Mouse (Mus musculus): Measurements from ENCODE around the gene Slc8a2.

Gene Slc8a2

GRCm38 (mm10) chr7:16125829-16126228 is 3.8 kb upstream of the Slc8a2 start:
- DNase-seq (ENCODE audit: low spot score): no peak

- no peak for DNase-seq (ENCODE audit: low spot score)
Observed at GRCm38 (mm10) chr7:16128344-16128743, 1.3 kb upstream of the Slc8a2 start.

- DNase-seq (ENCODE audit: low spot score): no peak
Observed at GRCm38 (mm10) chr7:16128899-16129298, 727 bp upstream of the Slc8a2 start.

GRCm38 (mm10) chr7:16129846-16130691 is 443 bp downstream of the Slc8a2 start:
- DNase-seq (ENCODE audit: low spot score): peak; percentile 55

- no peak for DNase-seq (ENCODE audit: low spot score)
Observed at GRCm38 (mm10) chr7:16130956-16131634, 1.5 kb downstream of the Slc8a2 start.

GRCm38 (mm10) chr7:16132161-16132581 is 2.5 kb downstream of the Slc8a2 start:
- peak; percentile 47 for DNase-seq (ENCODE audit: low spot score)

GRCm38 (mm10) chr7:16132926-16133325 is 3.3 kb downstream of the Slc8a2 start:
- no peak for DNase-seq (ENCODE audit: low spot score)

- no peak for DNase-seq (ENCODE audit: low spot score)
Observed at GRCm38 (mm10) chr7:16133691-16134090, 4.1 kb downstream of the Slc8a2 start.

GRCm38 (mm10) chr7:16134951-16135392 is 5.3 kb downstream of the Slc8a2 start:
- no peak for DNase-seq (ENCODE audit: low spot score)

GRCm38 (mm10) chr7:16146489-16147410 is 17.1 kb downstream of the Slc8a2 start:
- DNase-seq (ENCODE audit: low spot score): no peak

GRCm38 (mm10) chr7:16147643-16148042 is 18.0 kb downstream of the Slc8a2 start:
- DNase-seq (ENCODE audit: low spot score): peak; percentile 79

- no peak for DNase-seq (ENCODE audit: low spot score)
Observed at GRCm38 (mm10) chr7:16149241-16149640, 19.6 kb downstream of the Slc8a2 start.

GRCm38 (mm10) chr7:16150191-16151145 is 20.8 kb downstream of the Slc8a2 start:
- no peak for DNase-seq (ENCODE audit: low spot score)

GRCm38 (mm10) chr7:16153522-16153921 is 23.9 kb downstream of the Slc8a2 start:
- DNase-seq (ENCODE audit: low spot score): peak; percentile 78

- DNase-seq (ENCODE audit: low spot score): no peak
Observed at GRCm38 (mm10) chr7:16155132-16155872, 25.7 kb downstream of the Slc8a2 start.

GRCm38 (mm10) chr7:16156105-16156714 is 26.6 kb downstream of the Slc8a2 start:
- DNase-seq (ENCODE audit: low spot score): no peak

GRCm38 (mm10) chr7:16158735-16159134 is 29.1 kb downstream of the Slc8a2 start:
- DNase-seq (ENCODE audit: low spot score): peak; percentile 30

GRCm38 (mm10) chr7:16160702-16161101 is 31.1 kb downstream of the Slc8a2 start:
- no peak for DNase-seq (ENCODE audit: low spot score)

- no peak for DNase-seq (ENCODE audit: low spot score)
Observed at GRCm38 (mm10) chr7:16161302-16161701, 31.7 kb downstream of the Slc8a2 start.

GRCm38 (mm10) chr7:16162036-16162435 is 32.4 kb downstream of the Slc8a2 start:
- DNase-seq (ENCODE audit: low spot score): no peak
